Mouse (Mus musculus) embryonic facial prominence, embryonic 10.5 days (tissue): ENCODE data around the gene Trabd2b. TPM values are rescaled to one million over a fixed set of nuclear protein-coding genes. Genes with fewer than 3 reads are reported as not detected.

Source experiments
- DNase-seq: peaks from one replicate; pipeline ENCODE4 v3.0.0-alpha.2; 2017; ENCODE audit warnings: low spot score
- H3K27ac ChIP-seq: fragments of 300-500 bp; sonication (generic); replicated peaks from 2 replicates; pipeline ENCODE4 v1.5.1; 2016; ENCODE audit warnings: mild to moderate bottlenecking
- H3K27me3 ChIP-seq: fragments of 300-500 bp; sonication (generic); replicated peaks from 2 replicates; pipeline ENCODE4 v1.6.1; 2016; ENCODE audit warnings: low read depth, mild to moderate bottlenecking; ENCODE audit not compliant: poor library complexity, severe bottlenecking
- H3K36me3 ChIP-seq: fragments of 300-500 bp; sonication (generic); replicated peaks from 2 replicates; pipeline ENCODE4 v1.6.1; 2016; ENCODE audit warnings: mild to moderate bottlenecking, moderate library complexity
- H3K4me1 ChIP-seq: fragments of 300-500 bp; sonication (generic); 2 replicates; pipeline ENCODE4 v1.6.1; 2016
- H3K4me3 ChIP-seq: fragments of 300-500 bp; sonication (generic); 2 replicates; pipeline ENCODE4 v1.5.1; 2016; ENCODE audit warnings: mild to moderate bottlenecking, moderate library complexity
- H3K9me3 ChIP-seq: fragments of 300-500 bp; sonication (generic); 2 replicates; pipeline ENCODE4 v1.6.1; 2016; ENCODE audit warnings: mild to moderate bottlenecking
- WGBS: fragments of 180-500 bp; shearing (Covaris S2); methylation state at CpG from one replicate; pipeline ENCODE4 v1.1.7; 2016; 5-methylcytosine and 5-hydroxymethylcytosine counted together
- polyA plus RNA-seq: library from polyadenylated mRNA; unstranded; fragments of >200 nt; fragmentation: Nextera tagmentation; extraction: Ambion mirVana; gene quantifications from 2 replicates; pipeline ENCODE4 v1.2.1, GENCODE M21; 2016

Trabd2b gene
- polyA plus RNA-seq, 1 experiment from 2014 or later: 0.81 TPM

DNA sequence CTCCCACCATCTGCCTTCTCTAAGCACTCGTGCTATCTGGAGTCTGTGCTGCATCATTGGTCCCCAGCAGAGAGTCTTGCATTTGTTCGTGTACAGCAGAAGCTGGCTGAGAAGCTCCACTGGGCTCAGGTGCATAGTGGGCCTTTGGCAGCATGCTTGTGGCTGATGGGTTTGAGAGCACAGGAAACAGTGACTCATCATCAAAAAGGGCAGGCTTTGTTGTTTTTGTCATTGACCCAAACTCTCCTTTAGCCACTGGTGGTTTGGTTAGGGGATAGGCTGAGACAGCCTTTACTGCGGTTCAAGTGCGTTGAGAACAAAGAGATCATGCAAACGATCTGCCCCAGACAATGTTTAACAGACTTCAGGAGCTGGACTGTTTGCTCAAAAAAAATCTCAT lies 19.3 kb downstream of the Trabd2b start:
- Histone ChIP-seq H3K27ac (peak overlapping the region; percentile 40; the same call in 1 of the 2 replicates), H3K4me3 (no peak overlapping the region), H3K36me3 (no peaks in the 10 kb centered on the region), H3K9me3 (no peaks in the 10 kb centered on the region), H3K27me3 (no peaks in the 10 kb centered on the region; the same call in 1 of the 2 replicates), H3K4me1 (peaks cover 10% of the 10 kb centered on the region)
- no peak for DNase-seq
- WGBS: 62% methylated on average over 5 of the region's 5 CpGs

DNA sequence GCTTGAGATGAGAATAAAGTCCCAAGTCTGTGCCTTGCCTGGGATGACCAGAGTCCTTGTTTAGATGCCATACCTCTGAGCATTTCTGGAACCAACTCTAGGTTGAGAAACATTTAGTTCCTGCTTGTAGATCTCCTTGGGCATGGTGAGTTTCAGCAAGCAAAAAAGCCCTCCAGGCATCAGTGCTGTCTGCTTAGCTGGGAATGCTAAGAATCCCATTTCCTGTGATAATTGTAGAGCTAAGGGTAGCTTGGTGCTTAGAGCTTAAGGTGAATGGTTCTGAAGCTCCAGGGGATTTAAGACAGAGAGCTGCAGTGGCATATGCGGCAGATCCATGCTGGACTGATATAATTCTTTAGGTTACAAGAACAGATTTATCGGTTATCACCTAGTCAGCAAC lies 26.2 kb downstream of the Trabd2b start:
- 79% methylated on average over 2 of the region's 2 CpGs for WGBS
- Histone ChIP-seq H3K9me3 (no peaks in the 10 kb centered on the region), H3K27ac (no peak overlapping the region), H3K4me1 (peaks cover 9% of the 10 kb centered on the region), H3K4me3 (no peak overlapping the region), H3K36me3 (no peaks in the 10 kb centered on the region), H3K27me3 (no peaks in the 10 kb centered on the region)
- DNase-seq: no peak

DNA sequence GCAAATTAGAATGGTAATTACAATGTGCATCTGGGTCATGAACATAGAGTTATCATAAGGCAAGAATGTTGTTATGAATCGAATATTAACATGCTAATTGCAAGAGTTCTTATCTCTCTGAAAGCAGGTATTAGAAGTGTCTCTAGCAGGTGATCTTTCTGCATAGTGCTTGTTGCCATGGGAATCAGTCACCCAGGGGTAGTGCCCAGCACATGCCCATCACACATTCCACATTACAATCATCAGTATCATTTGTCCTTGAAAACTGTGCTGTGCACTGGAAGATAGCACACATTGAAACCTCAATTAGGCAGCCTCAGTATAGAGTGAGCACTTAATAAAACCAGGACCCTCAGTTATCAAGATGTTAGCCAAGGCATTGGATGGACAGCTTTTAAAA lies 26.9 kb downstream of the Trabd2b start:
- Histone ChIP-seq H3K9me3 (no peaks in the 10 kb centered on the region), H3K27ac (no peak overlapping the region), H3K4me1 (peaks cover 9% of the 10 kb centered on the region), H3K36me3 (no peaks in the 10 kb centered on the region), H3K4me3 (no peak overlapping the region), H3K27me3 (no peaks in the 10 kb centered on the region)
- WGBS: 79% methylated on average over 1 of the region's 1 CpGs
- no peak for DNase-seq

DNA sequence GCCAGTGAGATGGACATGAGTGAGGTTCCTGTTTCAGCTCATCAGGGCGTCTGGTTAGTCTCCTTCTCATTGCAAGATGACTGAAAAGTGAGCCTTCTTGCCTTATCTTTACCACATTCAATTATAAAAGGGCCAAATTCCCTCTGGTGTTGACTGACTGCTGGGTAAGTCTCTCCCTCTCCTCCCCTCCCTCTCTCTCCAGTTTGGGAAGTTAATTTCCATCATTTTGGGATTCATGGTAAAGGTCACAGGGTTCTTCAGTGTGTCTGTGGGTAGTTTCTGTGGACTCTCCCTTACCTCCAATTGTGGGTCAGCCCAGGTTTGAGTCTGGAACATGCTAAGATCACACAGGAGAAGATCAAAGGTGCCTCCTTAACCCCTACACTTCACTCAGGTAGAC lies 28.2 kb downstream of the Trabd2b start:
- H3K36me3 ChIP-seq: no peaks in the 10 kb centered on the region
- WGBS: 65% methylated on average over 1 of the region's 1 CpGs

DNA sequence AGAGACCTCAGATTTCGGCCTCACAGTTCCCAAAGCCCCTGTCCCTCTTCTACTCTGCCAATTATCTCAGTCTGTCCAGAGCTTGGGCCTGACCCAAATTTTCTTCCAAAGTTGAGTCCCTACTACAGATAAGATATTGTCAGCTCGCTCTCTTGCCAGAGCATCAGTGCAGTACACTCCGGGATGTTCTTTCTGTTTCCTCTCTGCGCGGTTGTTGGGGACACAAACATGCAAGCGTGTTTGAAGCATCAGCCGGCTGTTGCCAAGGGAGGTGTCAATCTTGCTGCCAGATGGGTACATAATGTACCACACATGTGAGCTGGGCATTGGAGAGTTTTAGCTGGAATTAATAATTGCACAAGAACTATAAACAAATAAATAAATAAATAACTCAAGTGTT lies 28.9 kb downstream of the Trabd2b start:
- no peak for DNase-seq
- no peaks in the 10 kb centered on the region for H3K9me3 ChIP-seq
- H3K4me3 ChIP-seq: no peak overlapping the region
- H3K4me1 ChIP-seq: peaks cover 14% of the 10 kb centered on the region
- no peak overlapping the region for H3K27ac ChIP-seq
- H3K27me3 ChIP-seq: no peaks in the 10 kb centered on the region
- 85% methylated on average over 7 of the region's 7 CpGs for WGBS
- no peaks in the 10 kb centered on the region for H3K36me3 ChIP-seq

More for the DNA sequence above, 28.2 kb downstream of the Trabd2b start:
- H3K4me3 ChIP-seq: no peak overlapping the region
- H3K27ac ChIP-seq: no peak overlapping the region
- H3K4me1 ChIP-seq: peaks cover 9% of the 10 kb centered on the region
- no peaks in the 10 kb centered on the region for H3K27me3 ChIP-seq
- no peak for DNase-seq
- no peaks in the 10 kb centered on the region for H3K9me3 ChIP-seq

DNA sequence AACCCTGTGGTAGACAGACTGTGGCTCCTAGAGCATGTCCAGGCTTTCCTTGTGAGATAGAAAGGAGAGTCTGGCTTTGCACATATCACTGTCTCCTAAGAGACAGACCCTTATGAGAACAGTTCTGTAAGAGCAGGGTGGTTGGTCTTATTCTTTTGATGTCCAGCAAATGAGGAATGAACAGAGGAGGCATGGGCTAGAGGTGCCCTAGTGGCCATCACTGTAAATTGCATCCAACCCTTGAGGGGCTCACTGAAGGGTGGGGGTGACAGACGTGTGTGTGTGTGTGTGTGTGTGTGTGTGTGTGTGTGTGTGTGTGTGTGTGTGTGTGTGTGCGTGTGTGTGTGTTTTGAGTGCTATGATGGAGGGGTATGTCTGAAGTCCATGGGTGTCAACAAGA lies 32.2 kb downstream of the Trabd2b start:
- Histone ChIP-seq H3K4me1 (peaks cover 22% of the 10 kb centered on the region), H3K36me3 (no peaks in the 10 kb centered on the region), H3K4me3 (no peak overlapping the region), H3K27me3 (no peaks in the 10 kb centered on the region), H3K27ac (no peak overlapping the region), H3K9me3 (no peaks in the 10 kb centered on the region)
- WGBS: 58% methylated on average over 2 of the region's 2 CpGs
- peak; percentile 15 for DNase-seq

DNA sequence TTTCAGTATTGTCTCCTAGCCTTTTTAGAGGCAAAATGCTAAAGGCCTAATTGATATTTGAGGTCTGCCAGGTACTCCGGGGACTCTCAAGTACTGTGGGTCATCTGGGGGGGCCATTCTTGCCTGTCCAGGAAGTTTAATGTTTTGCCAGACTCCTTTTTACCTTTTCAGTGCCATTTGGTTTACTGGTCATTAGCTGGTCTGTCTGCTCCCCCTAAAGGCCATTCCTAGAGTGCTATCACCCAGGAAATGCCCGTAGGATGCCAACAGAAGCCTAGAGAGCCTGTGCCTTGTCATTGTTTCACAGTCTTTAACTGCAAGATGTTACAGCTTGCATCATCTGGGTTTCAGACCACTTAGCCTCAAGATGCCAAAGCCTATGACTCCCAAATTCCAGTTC lies 35.7 kb downstream of the Trabd2b start:
- DNase-seq: no peak
- H3K27me3 ChIP-seq: no peaks in the 10 kb centered on the region
- no peak overlapping the region for H3K4me3 ChIP-seq
- WGBS: 73% methylated on average over 2 of the region's 2 CpGs
- peaks cover 17% of the 10 kb centered on the region for H3K4me1 ChIP-seq
- no peaks in the 10 kb centered on the region for H3K9me3 ChIP-seq
- H3K27ac ChIP-seq: no peak overlapping the region
- H3K36me3 ChIP-seq: no peaks in the 10 kb centered on the region

DNA sequence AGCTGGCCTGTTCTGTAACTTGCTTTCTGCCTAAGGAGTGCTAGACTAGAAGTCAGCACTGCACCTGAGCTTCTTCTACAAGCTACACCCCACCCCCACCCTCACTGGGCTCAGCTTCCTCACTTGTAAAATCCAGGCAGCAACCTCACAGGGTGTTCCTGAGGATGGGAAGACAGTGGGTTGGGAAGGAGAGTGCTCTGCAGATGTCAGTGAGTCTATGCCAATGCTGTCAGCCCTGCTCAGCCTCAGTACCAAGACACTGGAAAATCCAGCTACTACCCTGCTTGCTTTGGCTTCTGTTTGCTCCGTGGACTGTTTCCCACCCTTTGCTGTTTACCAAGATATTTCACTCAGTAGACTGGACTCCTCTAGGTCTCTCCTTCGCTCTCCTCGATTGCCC lies 36.1 kb downstream of the Trabd2b start:
- Histone ChIP-seq H3K4me1 (peaks cover 17% of the 10 kb centered on the region), H3K36me3 (no peaks in the 10 kb centered on the region), H3K4me3 (no peak overlapping the region), H3K9me3 (no peaks in the 10 kb centered on the region), H3K27ac (no peak overlapping the region), H3K27me3 (no peaks in the 10 kb centered on the region)
- DNase-seq: no peak
- 82% methylated on average over 3 of the region's 3 CpGs for WGBS

DNA sequence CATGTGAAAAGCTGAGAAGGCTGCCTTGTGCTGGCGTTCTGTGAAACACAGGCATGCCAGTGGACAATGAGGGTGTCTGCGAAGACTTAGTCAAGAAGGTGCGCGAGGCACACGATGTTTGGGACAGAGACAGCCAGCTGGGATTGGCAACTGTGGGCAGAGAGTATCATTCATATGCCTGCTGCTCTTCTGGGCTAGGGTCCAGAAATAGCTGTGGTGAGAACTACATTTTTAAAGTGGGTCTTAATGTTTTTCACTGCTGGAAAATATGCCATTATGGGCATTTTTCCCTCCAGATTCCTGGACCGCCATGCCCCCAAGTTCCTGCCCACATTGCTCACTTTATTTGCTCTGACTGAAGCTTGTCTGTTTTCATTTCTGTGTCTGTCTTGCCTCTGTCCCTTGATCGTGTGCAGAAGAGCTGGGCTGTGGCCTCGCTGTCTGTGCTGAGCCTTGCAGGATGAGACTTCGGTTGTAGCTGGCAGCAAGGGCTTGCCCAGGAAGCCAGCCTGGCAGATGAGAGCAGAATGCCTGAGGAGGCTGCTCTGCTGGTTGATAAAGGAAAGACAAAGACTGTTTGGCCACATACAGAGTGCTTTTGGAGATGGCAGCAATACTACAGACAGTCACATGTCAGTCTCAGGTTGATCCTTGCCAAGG lies 42.0 kb downstream of the Trabd2b start:
- DNase-seq: no peak
- 92% methylated on average over 9 of the region's 9 CpGs for WGBS
- Histone ChIP-seq H3K27ac (no peak overlapping the region), H3K4me1 (0 out of 2 replicates have a peak, but pooled peaks cover 4% of the 10 kb centered on the region), H3K4me3 (no peak overlapping the region), H3K27me3 (no peaks in the 10 kb centered on the region), H3K9me3 (no peaks in the 10 kb centered on the region), H3K36me3 (no peaks in the 10 kb centered on the region)

DNA sequence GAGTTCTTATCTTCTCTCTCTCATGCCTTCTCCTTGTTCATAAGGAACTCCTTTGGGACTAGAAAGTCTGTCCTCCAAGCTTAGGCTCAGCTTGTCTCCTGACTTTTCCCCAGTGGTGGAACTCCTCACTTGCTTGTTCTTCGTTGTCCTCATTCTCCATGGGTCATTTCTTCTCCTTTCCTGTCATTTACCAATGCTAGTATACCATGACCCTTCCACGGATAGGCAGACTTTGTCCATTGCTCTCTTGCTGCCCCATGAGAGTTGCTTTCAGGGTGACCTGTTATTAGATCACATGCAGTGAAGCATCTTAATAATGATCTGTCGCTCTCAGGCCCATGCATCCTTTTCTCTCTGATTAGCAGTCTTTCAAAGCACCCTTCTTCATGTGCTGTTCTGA lies 46.6 kb downstream of the Trabd2b start:
- 83% methylated on average over 3 of the region's 3 CpGs for WGBS

DNA sequence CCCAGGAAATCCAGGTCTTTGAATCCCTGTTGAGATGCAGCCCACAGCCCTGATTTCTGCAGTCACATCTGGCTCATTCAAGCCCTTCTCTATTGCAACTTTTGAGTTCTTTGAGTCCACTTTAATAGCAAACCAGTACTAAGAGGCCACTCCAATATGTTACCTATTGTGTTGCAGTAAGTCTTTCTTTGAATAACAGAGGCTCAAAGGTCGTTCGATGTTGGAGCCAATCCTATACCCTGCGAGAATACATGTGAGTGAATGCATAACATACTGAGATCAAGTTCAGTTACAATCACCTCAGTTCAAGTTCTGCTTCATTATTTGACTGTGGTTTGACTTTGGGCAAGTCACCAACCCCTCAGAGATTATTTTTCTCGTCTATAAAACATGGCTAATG lies 47.5 kb downstream of the Trabd2b start:
- Histone ChIP-seq H3K27ac (no peak overlapping the region), H3K4me3 (no peak overlapping the region), H3K27me3 (no peaks in the 10 kb centered on the region), H3K36me3 (no peaks in the 10 kb centered on the region), H3K4me1 (no peaks in the 10 kb centered on the region), H3K9me3 (no peaks in the 10 kb centered on the region)
- no peak for DNase-seq
- 84% methylated on average over 4 of the region's 4 CpGs for WGBS

More for the DNA sequence above, 46.6 kb downstream of the Trabd2b start:
- DNase-seq: no peak
- H3K4me3 ChIP-seq: no peak overlapping the region
- H3K27me3 ChIP-seq: no peaks in the 10 kb centered on the region
- H3K36me3 ChIP-seq: no peaks in the 10 kb centered on the region
- no peak overlapping the region for H3K27ac ChIP-seq
- no peaks in the 10 kb centered on the region for H3K4me1 ChIP-seq
- no peaks in the 10 kb centered on the region for H3K9me3 ChIP-seq

DNA sequence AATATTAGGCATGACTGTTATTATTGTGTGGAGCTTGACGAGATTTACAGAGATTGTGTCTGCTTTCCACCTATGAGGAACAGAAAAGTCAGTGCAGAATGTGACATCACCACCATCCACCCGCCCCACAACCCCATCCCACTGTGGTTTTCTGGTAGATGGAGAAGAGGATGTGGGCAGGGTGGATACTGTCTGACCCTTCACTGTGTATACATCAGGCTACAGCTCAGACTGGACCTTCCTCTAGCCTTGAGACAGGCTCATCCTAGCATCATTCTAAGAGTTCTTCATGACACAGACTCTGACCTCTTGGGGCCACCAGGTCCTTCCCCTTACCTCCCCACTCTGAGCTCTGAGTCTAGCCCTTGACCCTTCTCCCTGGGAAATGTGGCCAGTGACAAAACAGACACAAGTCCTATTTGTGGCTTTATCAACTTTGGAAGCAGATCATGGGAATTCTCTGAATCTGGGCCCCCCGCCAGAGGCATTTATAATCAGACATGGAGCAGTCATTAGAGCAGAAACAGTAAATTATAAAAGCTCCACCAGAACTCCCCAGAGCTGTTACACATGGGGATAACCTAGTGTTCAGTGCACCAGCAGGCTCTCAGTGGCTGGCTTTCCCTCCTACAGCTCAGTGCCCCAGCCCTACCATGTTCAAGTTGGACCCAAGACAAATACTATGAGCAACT lies 48.1 kb downstream of the Trabd2b start:
- Histone ChIP-seq H3K36me3 (no peaks in the 10 kb centered on the region), H3K4me3 (no peak overlapping the region), H3K4me1 (no peaks in the 10 kb centered on the region), H3K27ac (no peak overlapping the region), H3K27me3 (no peaks in the 10 kb centered on the region), H3K9me3 (no peaks in the 10 kb centered on the region)
- WGBS: 88% methylated on average over 3 of the region's 3 CpGs
- no peak for DNase-seq

DNA sequence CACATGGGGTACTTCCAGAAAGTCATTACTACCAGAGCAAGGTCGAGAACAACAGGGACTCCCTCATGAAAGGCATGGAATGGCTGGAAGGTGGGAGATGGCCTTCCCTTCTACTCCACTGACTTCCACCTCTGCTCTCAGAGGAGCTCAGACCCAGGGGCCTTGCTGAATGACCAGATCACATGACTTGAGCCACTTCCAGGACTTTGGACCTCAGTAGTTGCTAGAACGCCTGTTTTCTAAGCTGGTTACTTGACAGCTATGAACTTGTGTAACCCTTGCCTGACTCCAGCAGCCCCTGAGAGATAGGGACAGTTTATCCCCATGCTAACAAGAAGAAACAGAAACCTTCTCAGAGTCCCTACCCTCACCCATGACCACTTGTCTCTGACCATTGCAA lies 50.6 kb downstream of the Trabd2b start:
- Histone ChIP-seq H3K27ac (no peak overlapping the region), H3K4me3 (no peak overlapping the region), H3K36me3 (no peaks in the 10 kb centered on the region), H3K9me3 (no peaks in the 10 kb centered on the region), H3K27me3 (no peaks in the 10 kb centered on the region), H3K4me1 (no peaks in the 10 kb centered on the region)
- WGBS: 85% methylated on average over 2 of the region's 2 CpGs
- no peak for DNase-seq
